Mouse (Mus musculus) embryonic stem cell, embryonic (primary cell): ENCODE results near the gene Ckap2.

Experiments
- CTCF ChIA-PET, 4 experiments: fragments of 300-600 bp in 2 of 4; fragments of 350-600 bp in 2 of 4; sonication (Branson Sonifier 250); formaldehyde crosslinking; loops; one replicate each; lab custom pipeline; 2022; ENCODE audit warnings: inconsistent platforms in 2 of 4; lab: Charles Lee
- POLR2A ChIA-PET, 4 experiments: fragments of 300-600 bp in 2 of 4; fragments of 350-600 bp in 2 of 4; sonication (Branson Sonifier 250); formaldehyde crosslinking; loops; one replicate each; lab custom pipeline; 2022; ENCODE audit warnings: antibody characterized with exemption in 4 of 4, inconsistent platforms in 1 of 4; lab: Charles Lee

Ckap2 gene

GRCm38 (mm10) chr8:22166080-22166603, 19.5 kb downstream of the Ckap2 start, which contains the start of gene Nek3:
Gene Nek3, minus strand, starts transcription at chr8:22166435.
- CTCF ChIA-PET, result interaction anchor here in 3 of 4 experiments (0.5 to 1.9 kb wide), 29 partner anchors 9 to 1244 kb away, joined by 3 to 9 read pairs (median 3); partner anchors contain the start of genes Vps36 (in 2 of the 3), Alg11 (in 1 of the 3), Ckap2 (in 1 of the 3) and Nek5 (in 1 of the 3)
- POLR2A ChIA-PET, result interaction anchor here (0.6 to 6.1 kb wide), 37 partner anchors 9 to 457 kb away, joined by 3 to 52 read pairs (median 4); partner anchors contain the start of genes Ckap2 (in 4 of the 4), Alg11 (in 2 of the 4), Nek5 (in 2 of the 4) and Vps36 (in 2 of the 4)

GRCm38 (mm10) chr8:22165251-22166079, 20.2 kb downstream of the Ckap2 start:
- CTCF ChIA-PET, result interaction anchor here in 3 of 4 experiments (0.5 to 1.9 kb wide), 26 partner anchors 9 to 1244 kb away, joined by 3 to 9 read pairs (median 3); partner anchors contain the start of genes Vps36 (in 2 of the 3), Alg11 (in 1 of the 3), Ckap2 (in 1 of the 3) and Nek5 (in 1 of the 3)
- POLR2A ChIA-PET, result interaction anchor here (0.6 to 6.1 kb wide), 27 partner anchors 9 to 249 kb away, joined by 3 to 52 read pairs (median 5); partner anchors contain the start of genes Ckap2 (in 4 of the 4), Nek5 (in 2 of the 4), Vps36 (in 2 of the 4) and Alg11 (in 1 of the 4)

GRCm38 (mm10) chr8:22164431-22164830, 21.2 kb downstream of the Ckap2 start:
- ChIA-PET CTCF (no interaction called here), POLR2A (interaction anchor here in 2 of 4 experiments (3.1 to 6.1 kb wide), 2 partner anchors 20 to 21 kb away, joined by 30 to 52 read pairs; partner anchors contain the start of gene Ckap2 (in 2 of the 2))

GRCm38 (mm10) chr8:22162206-22162605, 23.4 kb downstream of the Ckap2 start:
- ChIA-PET POLR2A (interaction anchor here in 1 of 4 experiments (1.2 to 2.0 kb wide), 3 partner anchors 14 to 261 kb away, joined by 3 to 6 read pairs (median 4); partner anchors contain the start of gene Ckap2), CTCF (interaction anchor here in 2 of 4 experiments (0.6 kb wide), 2 partner anchors 14 to 138 kb away, joined by 5 to 6 read pairs; no protein-coding TSS in a partner anchor)

GRCm38 (mm10) chr8:22150345-22150663, 35.3 kb downstream of the Ckap2 start:
- ChIA-PET CTCF (no interaction called here), POLR2A (no interaction called here)

GRCm38 (mm10) chr8:22149643-22150344, 35.8 kb downstream of the Ckap2 start:
- ChIA-PET CTCF (no interaction called here), POLR2A (interaction anchor here in 1 of 4 experiments (0.5 kb wide), 1 partner anchor 154 kb away, joined by 5 read pairs; no protein-coding TSS in a partner anchor)

GRCm38 (mm10) chr8:22148367-22148740, 37.3 kb downstream of the Ckap2 start:
- POLR2A ChIA-PET, result interaction anchor here in 3 of 4 experiments (0.6 to 1.5 kb wide), 14 partner anchors 9 to 238 kb away, joined by 3 to 9 read pairs (median 4); partner anchors contain the start of genes Ckap2 (in 2 of the 3) and Nek3 (in 2 of the 3)

GRCm38 (mm10) chr8:22147706-22148366, 37.8 kb downstream of the Ckap2 start:
- ChIA-PET CTCF (interaction anchor here in 3 of 4 experiments (0.7 to 1.3 kb wide), 5 partner anchors 18 to 136 kb away, joined by 3 to 5 read pairs (median 4); partner anchors contain the start of genes Nek3 (in 2 of the 3), Nek5 (in 1 of the 3) and Vps36 (in 1 of the 3)), POLR2A (interaction anchor here in 3 of 4 experiments (0.6 to 1.5 kb wide), 15 partner anchors 9 to 238 kb away, joined by 3 to 9 read pairs (median 4); partner anchors contain the start of genes Ckap2 (in 2 of the 3), Nek3 (in 2 of the 3), Alg11 (in 1 of the 3) and Atp7b (in 1 of the 3))

More at GRCm38 (mm10) chr8:22148367-22148740, 37.3 kb downstream of the Ckap2 start:
- CTCF ChIA-PET, result interaction anchor here (0.5 to 1.3 kb wide), 6 partner anchors 18 to 231 kb away, joined by 3 to 8 read pairs (median 4); partner anchors contain the start of genes Nek3 (in 2 of the 4), Nek5 (in 1 of the 4) and Vps36 (in 1 of the 4)

- ChIA-PET POLR2A (interaction anchor here in 1 of 4 experiments (1.4 kb wide), 1 partner anchor 11 kb away, joined by 6 read pairs; no protein-coding TSS in a partner anchor), CTCF (no interaction called here)
These were observed 39.8 kb downstream of the Ckap2 start for GRCm38 (mm10) chr8:22145831-22146230.

- CTCF ChIA-PET, result no interaction called here
These were observed 41.7 kb downstream of the Ckap2 start for GRCm38 (mm10) chr8:22143764-22144491.

GRCm38 (mm10) chr8:22142592-22142991, 43.0 kb downstream of the Ckap2 start:
- POLR2A ChIA-PET, result interaction anchor here in 2 of 4 experiments (0.9 to 2.2 kb wide), 3 partner anchors 14 to 43 kb away, joined by 4 to 5 read pairs (median 5); partner anchors contain the start of gene Ckap2 (in 2 of the 2)
- CTCF ChIA-PET, result no interaction called here

More at GRCm38 (mm10) chr8:22143764-22144491, 41.7 kb downstream of the Ckap2 start:
- POLR2A ChIA-PET, result interaction anchor here in 1 of 4 experiments (1.0 kb wide), 1 partner anchor 11 kb away, joined by 4 read pairs; no protein-coding TSS in a partner anchor

- ChIA-PET POLR2A (interaction anchor here in 2 of 4 experiments (0.9 to 2.2 kb wide), 3 partner anchors 15 to 44 kb away, joined by 4 to 5 read pairs (median 5); partner anchors contain the start of gene Ckap2 (in 2 of the 2)), CTCF (interaction anchor here in 1 of 4 experiments (0.5 kb wide), 1 partner anchor 17 kb away, joined by 3 read pairs; the partner anchor contains the start of gene Nek5)
These were observed 43.7 kb downstream of the Ckap2 start for GRCm38 (mm10) chr8:22141836-22142385.

- ChIA-PET POLR2A (interaction anchor here in 1 of 4 experiments (1.6 to 1.8 kb wide), 2 partner anchors 11 kb away, joined by 4 to 7 read pairs; partner anchors contain the start of gene Nek5), CTCF (interaction anchor here in 1 of 4 experiments (0.9 to 1.0 kb wide), 2 partner anchors 12 to 56 kb away, joined by 3 to 4 read pairs; partner anchors contain the start of genes Nek5 and Vps36)
These were observed 49.2 kb downstream of the Ckap2 start for GRCm38 (mm10) chr8:22136462-22136861.

- CTCF ChIA-PET, result no interaction called here
- POLR2A ChIA-PET, result interaction anchor here in 1 of 4 experiments (1.8 kb wide), 1 partner anchor 9 kb away, joined by 7 read pairs; the partner anchor contains the start of gene Nek5
These were observed 50.9 kb downstream of the Ckap2 start for GRCm38 (mm10) chr8:22134750-22135135.

- CTCF ChIA-PET, result no interaction called here
- POLR2A ChIA-PET, result interaction anchor here in 1 of 4 experiments (1.8 kb wide), 1 partner anchor 9 kb away, joined by 7 read pairs; the partner anchor contains the start of gene Nek5
These were observed 51.4 kb downstream of the Ckap2 start for GRCm38 (mm10) chr8:22134078-22134749.
